Mouse (Mus musculus) small intestine, adult 2 months (tissue): ENCODE data around the gene Ppm1m. TPM values are rescaled to one million over a fixed set of nuclear protein-coding genes. Genes with fewer than 3 reads are reported as not detected.

Experiments
- H3K27ac ChIP-seq: fragments of 200-500 bp; 2 replicates; pipeline ENCODE4 v1.5.1; 2012; ENCODE audit warnings: low read depth, low read length, control low read depth, inconsistent platforms; ENCODE audit not compliant: insufficient read depth
- H3K27me3 ChIP-seq: fragments of 200-500 bp; 2 replicates; pipeline ENCODE4 v1.6.1; 2012; ENCODE audit warnings: mild to moderate bottlenecking, moderate library complexity, low read length, inconsistent platforms; ENCODE audit not compliant: control insufficient read depth, insufficient read depth
- H3K36me3 ChIP-seq: fragments of 200-500 bp; 2 replicates; pipeline ENCODE4 v1.6.1; 2012; ENCODE audit warnings: mild to moderate bottlenecking, low read length, control low read depth, inconsistent platforms; ENCODE audit not compliant: control insufficient read depth, insufficient read depth
- H3K4me1 ChIP-seq: fragments of 200-500 bp; 2 replicates; pipeline ENCODE4 v1.6.1; 2012; ENCODE audit warnings: low read length, inconsistent platforms, mixed read lengths; ENCODE audit not compliant: control insufficient read depth, insufficient read depth, insufficient read length
- H3K4me3 ChIP-seq: fragments of 200-500 bp; 2 replicates; pipeline ENCODE4 v1.5.1; 2012; ENCODE audit warnings: low read depth, mild to moderate bottlenecking, control low read depth, inconsistent platforms, low read length, moderate library complexity
- CTCF ChIP-seq: fragments of 200-500 bp; IDR thresholded peaks from 2 replicates; pipeline ENCODE4 v1.5.1; 2012; ENCODE audit warnings: low read depth, mild to moderate bottlenecking, control low read depth, inconsistent platforms, low read length, moderate library complexity, mixed read lengths; ENCODE audit not compliant: insufficient replicate concordance, insufficient read length; ENCODE audit errors: extremely low read depth
- POLR2A ChIP-seq: fragments of 200-500 bp; IDR thresholded peaks from 2 replicates; pipeline ENCODE4 v1.6.1; 2012; ENCODE audit warnings: low read depth, mild to moderate bottlenecking, control low read depth, inconsistent platforms, low read length, moderate library complexity
- WGBS: fragments of 180-500 bp; shearing (Covaris S2); methylation state at CpG from one replicate; pipeline ENCODE4 v1.1.7; 2018; 5-methylcytosine and 5-hydroxymethylcytosine counted together
- polyA plus RNA-seq: library from polyadenylated mRNA; depleted of rRNA; stranded (reverse); fragments of >200 nt; gene quantifications from 2 replicates; pipeline ENCODE4 v1.2.3, GENCODE M21; 2012

Gene Ppm1m
- polyA plus RNA-seq, 1 experiment, result 14.9 TPM

DNA sequence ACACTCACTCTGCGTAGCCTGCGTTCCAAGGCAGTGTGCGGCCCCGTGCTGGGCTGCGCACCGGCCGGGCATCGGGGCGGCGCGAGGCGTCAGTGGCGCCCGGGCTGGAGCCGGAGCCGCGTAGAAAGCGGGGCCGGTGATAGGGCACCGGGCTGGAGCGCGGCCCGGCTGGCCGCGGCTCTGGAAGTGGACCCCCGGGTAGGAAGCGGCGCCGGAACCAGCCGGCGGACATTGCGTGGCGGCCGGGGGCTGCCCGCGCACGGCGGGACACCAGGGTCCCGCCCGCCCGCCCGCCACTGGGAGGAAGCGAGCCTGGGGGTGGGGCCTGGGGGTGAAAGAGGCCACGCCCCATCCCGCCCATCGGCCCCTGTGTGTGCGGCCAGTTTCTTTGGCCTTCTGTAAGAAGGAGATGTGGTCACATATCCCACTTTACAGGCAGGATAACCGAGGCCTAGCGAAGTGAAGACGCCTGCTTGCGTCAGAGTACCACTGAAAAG lies 536 bp downstream of the Ppm1m start:
- Histone ChIP-seq H3K4me3 (peak overlapping the region; percentile 86), H3K27ac (peak overlapping the region; percentile 27; the same call in 1 of the 2 replicates), H3K4me1 (peaks cover 28% of the 10 kb centered on the region), H3K36me3 (no peaks in the 10 kb centered on the region), H3K27me3 (no peaks in the 10 kb centered on the region)
- TF ChIP-seq CTCF (no peak), POLR2A (no peak)
- 3% methylated on average over 51 of the region's 51 CpGs for WGBS

DNA sequence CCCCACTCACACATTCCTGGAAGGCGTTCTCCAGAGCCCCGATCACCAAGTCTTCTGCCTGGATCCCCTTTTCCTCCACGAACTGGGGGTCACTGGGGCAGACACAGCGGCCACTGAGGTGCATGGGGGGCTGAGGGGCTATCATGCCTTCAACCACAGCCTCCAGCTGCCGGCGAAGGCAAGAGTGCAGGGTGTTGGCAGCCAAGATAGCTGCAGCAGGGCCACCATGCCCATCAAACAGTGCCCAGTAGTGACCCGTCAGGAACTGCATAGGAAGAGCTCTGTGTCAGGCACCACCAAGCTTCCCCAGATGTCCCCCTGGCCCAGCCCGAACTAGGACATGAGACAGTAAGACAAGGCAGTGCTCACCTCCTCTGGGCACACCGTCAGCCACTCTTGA lies 1.8 kb downstream of the Ppm1m start:
- no peak overlapping the region for H3K27ac ChIP-seq
- TF ChIP-seq POLR2A, result no peak
- TF ChIP-seq CTCF, result no peak
- WGBS, result 92% methylated on average over 9 of the region's 9 CpGs
- no peak overlapping the region for H3K4me3 ChIP-seq
- no peaks in the 10 kb centered on the region for H3K27me3 ChIP-seq
- H3K4me1 ChIP-seq, result peaks cover 20% of the 10 kb centered on the region
- no peaks in the 10 kb centered on the region for H3K36me3 ChIP-seq

DNA sequence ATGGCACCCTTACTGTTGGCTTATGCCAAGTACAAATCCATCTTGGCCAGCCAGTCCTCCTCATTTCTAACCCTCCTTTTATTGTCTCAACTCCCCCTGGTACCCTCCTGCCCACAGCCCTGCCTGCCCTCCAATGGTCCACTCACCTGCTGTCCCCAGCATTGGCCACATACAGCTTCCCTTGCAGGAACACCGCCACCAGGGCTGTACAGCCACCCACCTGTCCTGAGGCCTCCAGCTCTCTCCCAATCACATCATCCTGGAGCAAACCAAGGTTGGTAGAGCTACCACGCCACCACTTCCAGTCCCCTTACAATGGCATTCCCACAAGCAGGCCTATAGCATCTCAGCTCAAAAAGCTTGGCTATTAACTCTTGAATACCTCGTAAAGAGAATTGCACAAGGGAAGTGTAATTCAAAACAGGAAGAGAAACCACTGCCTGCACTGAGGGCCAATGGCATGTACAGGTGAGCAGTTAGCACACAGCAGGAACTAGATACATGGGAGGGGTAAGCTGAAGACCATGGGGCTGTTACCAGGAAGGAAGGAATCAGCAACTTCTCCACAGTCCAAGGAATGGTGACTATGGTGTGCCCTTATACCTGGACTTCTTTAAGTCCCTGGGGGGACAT lies 2.3 kb downstream of the Ppm1m start:
- Histone ChIP-seq H3K27ac (no peak overlapping the region), H3K4me3 (no peak overlapping the region), H3K36me3 (peaks cover 3% of the 10 kb centered on the region; the same call in 1 of the 2 replicates), H3K27me3 (no peaks in the 10 kb centered on the region), H3K4me1 (peaks cover 16% of the 10 kb centered on the region)
- TF ChIP-seq POLR2A (no peak), CTCF (no peak)
- WGBS, result 76% methylated on average over 3 of the region's 3 CpGs

DNA sequence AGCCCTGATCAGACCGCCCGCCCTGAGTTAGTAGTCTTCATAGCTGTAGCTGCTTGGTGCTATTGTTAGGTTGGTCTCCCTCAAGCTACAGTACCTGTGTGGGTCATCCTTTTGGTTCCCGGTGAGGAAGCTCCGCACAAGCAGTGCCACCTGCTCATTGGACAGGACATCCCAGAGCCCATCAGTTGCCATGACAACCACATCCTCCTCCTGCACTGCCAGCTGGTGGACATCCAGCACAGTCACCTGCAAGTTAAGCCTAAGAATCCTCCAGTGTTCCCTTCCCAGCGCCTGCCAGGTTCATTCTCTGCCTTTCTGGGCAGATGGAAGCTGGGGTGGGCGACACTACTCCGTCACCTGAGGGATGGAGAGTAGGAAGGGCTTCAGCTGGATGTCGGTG lies 3.9 kb downstream of the Ppm1m start:
- Histone ChIP-seq H3K27ac (no peak overlapping the region), H3K36me3 (peaks cover 16% of the 10 kb centered on the region), H3K27me3 (no peaks in the 10 kb centered on the region), H3K4me1 (peaks cover 15% of the 10 kb centered on the region), H3K4me3 (no peak overlapping the region)
- 86% methylated on average over 8 of the region's 8 CpGs for WGBS
- TF ChIP-seq CTCF, result no peak
- TF ChIP-seq POLR2A, result no peak

DNA sequence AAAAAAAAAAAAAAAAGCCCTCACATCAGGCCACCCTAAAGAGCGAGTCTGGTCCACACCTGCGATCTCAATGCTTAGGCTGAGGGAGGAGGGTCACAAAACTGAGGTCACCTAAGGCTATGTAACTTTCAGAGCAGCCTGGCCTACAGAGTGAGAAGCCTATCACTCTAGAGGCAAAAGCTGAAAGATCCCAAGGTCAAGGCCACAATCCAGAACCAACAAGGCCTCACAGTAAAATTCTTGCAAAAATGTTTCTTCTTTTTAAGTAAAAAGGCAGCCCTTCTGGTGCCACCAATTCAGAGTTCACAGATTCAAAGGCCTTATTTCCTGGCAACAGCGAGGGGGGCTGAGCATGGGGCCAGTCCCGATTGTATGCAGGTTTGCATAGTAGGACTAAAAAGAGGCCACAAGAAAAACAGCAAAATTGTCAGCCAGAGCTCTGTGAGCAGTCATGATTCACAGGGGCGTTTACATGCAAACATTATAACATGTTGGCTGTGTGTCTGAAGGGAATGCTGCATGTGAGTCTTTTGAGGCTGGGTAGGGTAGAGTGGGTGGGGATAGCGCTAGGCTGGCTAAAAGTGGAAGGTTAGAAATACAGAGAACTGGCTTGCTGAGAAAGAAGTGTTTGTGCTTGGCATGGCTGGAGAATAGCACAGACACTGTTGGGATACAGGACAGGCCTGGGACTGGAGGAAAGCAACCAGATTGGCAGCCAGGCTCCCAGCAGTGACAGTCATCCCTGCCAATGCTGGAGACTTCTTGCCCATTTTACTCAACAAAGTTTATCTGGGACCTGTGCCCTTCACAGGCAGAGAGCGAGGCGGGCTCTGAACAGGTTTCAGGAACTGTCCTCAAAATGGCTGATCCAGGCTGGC lies 5.4 kb downstream of the Ppm1m start:
- H3K27me3 ChIP-seq, result no peaks in the 10 kb centered on the region
- peaks cover 31% of the 10 kb centered on the region for H3K36me3 ChIP-seq
- no peak overlapping the region for H3K4me3 ChIP-seq
- no peak overlapping the region for H3K27ac ChIP-seq
- WGBS, result 86% methylated on average over 8 of the region's 8 CpGs
- H3K4me1 ChIP-seq, result peaks cover 8% of the 10 kb centered on the region
- TF ChIP-seq POLR2A (no peak), CTCF (no peak)

DNA sequence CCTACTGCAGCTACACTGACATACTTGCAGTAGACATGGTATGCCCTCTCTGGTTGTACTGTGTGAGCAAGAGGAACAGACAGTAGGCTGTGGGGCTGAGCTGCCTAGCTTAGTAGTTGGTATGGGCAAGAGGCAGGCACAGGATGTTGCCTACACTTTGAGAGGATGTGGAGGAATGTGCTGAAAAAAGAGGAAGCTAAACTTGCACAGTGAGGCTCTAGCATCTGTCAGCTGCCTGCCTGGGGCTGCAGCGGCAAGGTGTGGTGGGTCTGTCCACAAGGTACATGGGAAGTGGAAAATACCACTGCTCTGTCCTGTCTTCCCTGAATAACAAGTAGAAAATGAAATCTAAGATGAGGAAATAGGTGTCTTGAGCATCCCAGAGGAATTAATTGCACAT lies 6.5 kb downstream of the Ppm1m start:
- Histone ChIP-seq H3K36me3 (peaks cover 40% of the 10 kb centered on the region), H3K27me3 (no peaks in the 10 kb centered on the region), H3K27ac (no peak overlapping the region), H3K4me1 (peaks cover 6% of the 10 kb centered on the region; the same call in 1 of the 2 replicates), H3K4me3 (no peak overlapping the region)
- TF ChIP-seq POLR2A, result no peak
- TF ChIP-seq CTCF, result no peak
- WGBS, result 87% methylated on average over 1 of the region's 1 CpGs

DNA sequence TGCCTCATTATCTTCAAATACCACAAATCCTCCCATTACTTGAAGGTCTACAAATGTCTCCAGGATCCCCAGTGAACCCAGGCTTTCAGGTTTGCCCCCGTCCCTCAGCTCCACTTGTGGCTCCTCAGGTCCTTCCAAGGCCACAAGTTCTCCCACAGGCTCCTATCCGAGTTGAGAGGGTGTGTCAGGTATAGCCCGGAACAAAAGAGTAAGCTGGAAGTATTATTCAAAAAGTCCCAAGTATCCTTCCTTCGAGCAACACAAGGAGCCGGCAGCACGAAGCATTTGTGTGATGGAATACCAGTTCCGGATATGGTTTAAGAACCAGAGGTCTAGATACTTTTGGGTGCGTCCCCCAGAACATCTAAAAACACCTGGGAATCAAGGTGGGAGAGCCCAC lies 7.5 kb downstream of the Ppm1m start:
- peaks cover 50% of the 10 kb centered on the region for H3K36me3 ChIP-seq
- H3K4me3 ChIP-seq, result no peak overlapping the region
- no peaks in the 10 kb centered on the region for H3K4me1 ChIP-seq
- 89% methylated on average over 8 of the region's 8 CpGs for WGBS
- H3K27me3 ChIP-seq, result no peaks in the 10 kb centered on the region
- no peak overlapping the region for H3K27ac ChIP-seq
- TF ChIP-seq CTCF (no peak), POLR2A (no peak)
